Mouse (Mus musculus): ENCODE results near the gene Mafk.

DNA sequence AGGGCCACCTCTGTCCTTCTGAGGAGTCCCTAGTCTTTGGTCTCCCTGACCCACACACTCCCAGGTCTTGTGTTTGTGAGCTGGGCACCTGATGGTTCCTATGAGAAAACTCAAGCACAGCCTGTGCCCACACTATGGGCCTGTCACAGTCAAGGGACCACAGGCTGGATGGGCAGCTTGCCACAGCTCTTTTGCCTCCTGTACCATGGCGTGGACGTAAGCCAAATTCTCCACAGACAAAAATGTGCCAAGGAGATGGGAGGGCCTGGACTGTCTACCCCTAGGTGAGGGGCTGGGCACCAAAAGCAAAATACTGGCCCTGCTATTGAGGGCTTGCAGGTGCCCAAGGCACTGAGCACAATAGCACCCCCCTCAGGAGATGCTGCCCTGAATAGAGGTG lies 34.7 kb upstream of the Mafk start:
- no peak for TF ChIP-seq CTCF (IDR thresholded peaks at IDR 0.05; ENCODE audit: borderline replicate concordance, insufficient read depth, low read length)
- TF ChIP-seq POLR2A (IDR thresholded peaks at IDR 0.05; ENCODE audit: low read depth, low read length) = no peak
